ENCODE assay signal across 18 mouse cellular contexts in the genomic region with DNA sequence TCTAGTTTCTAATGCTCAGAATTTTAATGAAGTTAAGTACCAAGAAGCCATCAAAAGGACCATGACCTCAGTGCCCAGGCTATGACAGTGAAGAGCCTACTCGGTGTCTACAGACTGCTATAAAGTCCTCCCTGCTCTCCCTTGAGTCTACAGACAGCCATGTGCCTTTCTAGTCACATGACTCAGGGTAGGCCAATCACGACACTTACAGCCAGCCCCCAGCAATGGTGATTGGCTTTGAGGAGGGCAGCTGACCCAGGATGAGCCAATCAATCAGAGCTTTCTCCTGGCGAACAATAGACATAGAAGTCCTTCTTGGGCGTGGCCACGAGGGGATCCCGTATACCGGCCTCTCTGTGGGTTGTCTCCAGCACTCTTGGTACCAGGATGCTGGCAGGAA. TPM values are rescaled to one million over a fixed set of nuclear protein-coding genes. Genes with fewer than 3 reads are reported as not detected.
DNase-seq lines count a peak whose midpoint lies in the region; ATAC-seq and TF ChIP-seq lines count a peak whose summit lies in the region.
"Had no signal": no experiment of that assay in that cellular context is flagged by ENCODE, and none has a peak within 500 bp of the region (broad histone marks: within the 10 kb centered on the region; RNA-seq: fewer than 3 reads in every experiment).

No protein-coding gene starts in this region.

- TF ChIP-seq POLR2A in myocyte (IDR thresholded peaks at IDR 0.05; ENCODE audit: insufficient read length, low read depth) = no peak

- no peak overlapping the region for H3K27ac ChIP-seq in intestine, postnatal 0 days (ENCODE audit: low read depth, low read length)
- H3K27ac ChIP-seq in intestine, embryonic 16.5 days (ENCODE audit: low read length) = no peak overlapping the region
- H3K27ac ChIP-seq: stomach, embryonic 15.5 days had no signal

- DNase-seq in WW6 (ENCODE audit: low read depth, low spot score) = peak; percentile 75
- no peak for DNase-seq in urinary bladder, adult 2 months (ENCODE audit: low spot score)
- DNase-seq: cerebellum, postnatal 14 days; gastrocnemius, postnatal 10 days; heart, adult 18-20 months; kidney, adult 9 months; kidney, postnatal 4 days; liver; liver, postnatal 0 days; lung, postnatal 36 days had no signal

- H3K4me2 ChIP-seq in intestine, postnatal 0 days (replicated peaks; ENCODE audit: low read depth) = no peak overlapping the region
- no peak overlapping the region for H3K4me2 ChIP-seq in intestine, embryonic 16.5 days (ENCODE audit: low read depth, low read length)
- H3K4me2 ChIP-seq in myocyte (ENCODE audit: low read depth) = no peak overlapping the region
- H3K4me2 ChIP-seq: midbrain, embryonic 11.5 days; stomach, embryonic 15.5 days had no signal

- H3K4me1 ChIP-seq in intestine, postnatal 0 days (replicated peaks; ENCODE audit: control insufficient read depth, insufficient read depth, low read length) = 0 out of 2 replicates have a peak, but pooled peaks cover 5% of the 10 kb centered on the region
- H3K4me1 ChIP-seq in intestine, embryonic 16.5 days (ENCODE audit: control insufficient read depth, insufficient read depth, low read length) = peaks cover 12% of the 10 kb centered on the region
- peaks cover 31% of the 10 kb centered on the region for H3K4me1 ChIP-seq in E14TG2a.4 (replicated peaks; ENCODE audit: low read depth, low read length)

- no peaks in the 10 kb centered on the region for H3K36me3 ChIP-seq in intestine, postnatal 0 days (ENCODE audit: control insufficient read depth, insufficient read depth)
- no peaks in the 10 kb centered on the region for H3K36me3 ChIP-seq in intestine, embryonic 16.5 days (ENCODE audit: control insufficient read depth, insufficient read depth, low read length)
- H3K36me3 ChIP-seq in E14TG2a.4 (ENCODE audit: insufficient read depth, low read length) = 0 out of 2 replicates have a peak, but pooled peaks cover 3% of the 10 kb centered on the region
- no peaks in the 10 kb centered on the region for H3K36me3 ChIP-seq in myocyte (ENCODE audit: control insufficient read depth, insufficient read depth)
- H3K36me3 ChIP-seq: stomach, embryonic 15.5 days had no signal

- no peak for TF ChIP-seq CTCF in intestine, postnatal 0 days (IDR thresholded peaks at IDR 0.05; ENCODE audit: low read depth)
- no peak for TF ChIP-seq CTCF in E14TG2a.4 (conservative IDR thresholded peaks at IDR 0.05; ENCODE audit: low read length)

- H3ac ChIP-seq in myocyte (ENCODE audit: control insufficient read depth, insufficient read length) = no peak overlapping the region

- ATAC-seq in intestine, postnatal 0 days = 0 out of 2 replicates have a peak, but pooled peaks have one; percentile 23
- ATAC-seq in intestine, embryonic 16.5 days = no peak
- no peak for ATAC-seq in megakaryocyte progenitor cell, adult 5-6 weeks (replicated peaks; ENCODE audit: poor library complexity)
- ATAC-seq: liver, postnatal 0 days had no signal

- WGBS in intestine, postnatal 0 days = 75% methylated on average over 7 of the region's 7 CpGs
- 82% methylated on average over 7 of the region's 7 CpGs for WGBS in intestine, embryonic 16.5 days

- no peaks in the 10 kb centered on the region for H3K27me3 ChIP-seq in intestine, postnatal 0 days (replicated peaks; ENCODE audit: control insufficient read depth, insufficient read depth, low read length)
- H3K27me3 ChIP-seq in intestine, embryonic 16.5 days (replicated peaks; ENCODE audit: control insufficient read depth, insufficient read depth, low read length) = no peaks in the 10 kb centered on the region
- peaks cover 54% of the 10 kb centered on the region for H3K27me3 ChIP-seq in E14TG2a.4 (ENCODE audit: insufficient read depth, low read length)
- H3K27me3 ChIP-seq in myocyte (ENCODE audit: control insufficient read depth, insufficient read depth, insufficient read length) = no peaks in the 10 kb centered on the region
- H3K27me3 ChIP-seq: stomach, embryonic 15.5 days had no signal

- H3K9me3 ChIP-seq in intestine, postnatal 0 days (ENCODE audit: control insufficient read depth) = no peaks in the 10 kb centered on the region
- no peaks in the 10 kb centered on the region for H3K9me3 ChIP-seq in intestine, embryonic 16.5 days (ENCODE audit: control insufficient read depth, low read length)
- no peaks in the 10 kb centered on the region for H3K9me3 ChIP-seq in E14TG2a.4 (ENCODE audit: low read length)
- H3K9me3 ChIP-seq: stomach, embryonic 15.5 days had no signal

- no peak overlapping the region for H3K4me3 ChIP-seq in intestine, postnatal 0 days (ENCODE audit: low read depth, low read length)
- H3K4me3 ChIP-seq in intestine, embryonic 16.5 days (ENCODE audit: low read length) = no peak overlapping the region
- H3K4me3 ChIP-seq in E14TG2a.4 (replicated peaks; ENCODE audit: low read length) (peak overlapping the region; percentile 30; the same call in 1 of the 2 replicates), myocyte (no peak overlapping the region)
- H3K4me3 ChIP-seq: erythroblast, embryonic 14.5 days; stomach, embryonic 15.5 days had no signal

- H3K9ac ChIP-seq in intestine, postnatal 0 days (ENCODE audit: low read depth, low read length) = no peak overlapping the region
- no peak overlapping the region for H3K9ac ChIP-seq in intestine, embryonic 16.5 days (ENCODE audit: low read depth, low read length)
- H3K9ac ChIP-seq: liver, postnatal 0 days; stomach, embryonic 15.5 days had no signal

- H3K79me2 ChIP-seq in myocyte (ENCODE audit: control insufficient read depth, insufficient read depth) = no peaks in the 10 kb centered on the region

TF ChIP-seq in myocyte, 11 proteins besides CTCF, POLR2A, EP300 and RAD21:
- peak; percentile 75 for TF ChIP-seq USF1 (IDR thresholded peaks at IDR 0.05; ENCODE audit: low read depth)
- TF ChIP-seq E2F4 (IDR thresholded peaks at IDR 0.05; ENCODE audit: insufficient read depth) = no peak

RNA-seq across cellular contexts. Expression of a gene that starts 50.6 kb away (rescaled TPM):
- 1,513 and 1,605 TPM in 2 replicates for polyA plus RNA-seq in intestine, postnatal 0 days (2015; fragmentation: Nextera tagmentation; extraction: Ambion mirVana)
- polyA plus RNA-seq in intestine, embryonic 16.5 days (2015; fragmentation: Nextera tagmentation; extraction: Ambion mirVana) = 2,886 and 2,944 TPM in 2 replicates
- 2,358 TPM for polyA plus RNA-seq in myocyte (2012; fragmentation: generic; extraction: Trizol)
- total RNA-seq in megakaryocyte progenitor cell, adult 5-6 weeks (2015) = 1,607 and 1,783 TPM in 2 replicates
- total RNA-seq in megakaryocyte progenitor cell, adult 5-6 weeks (2017) = 724 and 844 TPM in 2 replicates
- polyA plus RNA-seq in urinary bladder, adult 2 months (2012; rRNA removed) = 1,024 and 1,454 TPM in 2 replicates
